Mouse (Mus musculus): ENCODE results near the gene Opn3.

Opn3 gene

GRCm38 (mm10) chr1:175692246-175692996, at the start of gene Opn3, which contains the start of gene Chml:
Opn3 (minus strand) TSS chr1:175692776.
Chml (minus strand) TSS chr1:175692901.
- DNase-seq (ENCODE audit: low read depth, low spot score) = peak; percentile 99

GRCm38 (mm10) chr1:175725771-175726170, 33.2 kb upstream of the Opn3 start:
- DNase-seq (ENCODE audit: low read depth, low spot score) = no peak

DNA sequence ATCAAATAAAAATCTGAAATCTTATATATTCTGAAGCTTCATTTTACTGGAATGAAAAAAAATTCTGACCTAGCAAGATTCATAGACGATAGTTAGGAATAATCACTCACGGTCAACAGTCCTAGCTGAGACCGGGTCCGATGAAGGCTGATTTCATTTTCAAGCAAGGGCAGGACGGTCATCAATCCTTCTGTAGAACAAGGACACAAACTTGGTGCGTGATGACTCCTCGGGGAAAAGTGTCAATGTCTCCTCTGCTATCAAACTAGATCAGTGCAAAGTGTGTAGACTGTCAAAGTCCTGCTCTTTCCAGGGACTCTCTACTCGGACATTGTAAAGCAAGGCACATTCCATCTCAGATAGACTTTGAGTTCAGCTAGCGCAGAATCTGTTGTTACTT, 24.3 kb upstream of the Opn3 start:
- no peak for DNase-seq (ENCODE audit: low read depth, low spot score)

DNA sequence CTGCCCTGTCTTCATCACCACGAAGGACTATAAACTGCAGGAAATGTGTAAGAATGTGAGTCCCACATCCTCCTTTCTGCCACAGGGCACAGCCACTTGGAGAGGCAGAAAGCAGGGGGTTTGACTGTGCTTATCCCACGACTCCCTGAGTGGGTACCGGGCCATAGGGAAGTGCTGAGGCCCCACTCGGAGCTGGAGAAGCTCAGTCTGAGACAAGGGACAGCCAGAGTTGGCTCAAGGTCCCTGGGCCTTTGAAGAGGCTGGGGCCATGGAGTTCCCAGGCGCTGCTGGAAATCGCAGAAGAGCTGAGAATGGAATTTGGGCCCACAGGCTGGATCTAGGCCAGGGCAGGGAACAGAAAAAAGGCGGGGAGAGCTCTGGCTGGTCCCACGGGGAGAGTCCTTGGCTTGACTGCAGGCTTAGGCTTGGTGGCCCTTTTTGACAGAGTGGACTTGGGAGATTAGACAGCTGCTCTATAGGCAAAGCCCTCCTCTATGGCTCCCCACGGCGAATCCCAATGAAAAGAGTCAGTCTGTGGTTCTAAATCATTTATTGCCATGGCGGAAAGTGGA, 19.8 kb upstream of the Opn3 start:
- DNase-seq (ENCODE audit: low read depth, low spot score) = peak; percentile 22

- DNase-seq (ENCODE audit: low read depth, low spot score) = no peak
These were observed 15.4 kb upstream of the Opn3 start for GRCm38 (mm10) chr1:175708013-175708412.

DNA sequence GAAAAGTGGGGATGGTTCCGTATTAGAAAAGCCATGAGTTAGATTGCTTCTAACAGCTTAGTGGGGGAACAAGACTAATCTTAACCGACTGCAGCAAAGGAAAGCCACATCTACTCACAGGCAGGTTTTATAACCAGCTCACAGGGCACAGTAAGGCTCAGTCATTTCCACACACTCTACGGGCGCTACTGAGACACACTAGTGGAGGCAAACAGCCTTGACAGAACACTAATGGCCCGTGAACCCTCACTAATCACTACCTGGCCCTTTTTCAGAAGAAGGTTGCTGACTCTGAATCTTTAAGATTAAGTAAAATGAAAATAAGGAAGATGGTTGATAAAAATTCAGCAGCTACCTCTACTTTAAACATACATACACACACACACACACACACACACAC, 15.0 kb upstream of the Opn3 start:
- DNase-seq (ENCODE audit: low read depth, low spot score) = no peak

GRCm38 (mm10) chr1:175701145-175701544, 8.6 kb upstream of the Opn3 start:
- no peak for DNase-seq (ENCODE audit: low read depth, low spot score)

DNA sequence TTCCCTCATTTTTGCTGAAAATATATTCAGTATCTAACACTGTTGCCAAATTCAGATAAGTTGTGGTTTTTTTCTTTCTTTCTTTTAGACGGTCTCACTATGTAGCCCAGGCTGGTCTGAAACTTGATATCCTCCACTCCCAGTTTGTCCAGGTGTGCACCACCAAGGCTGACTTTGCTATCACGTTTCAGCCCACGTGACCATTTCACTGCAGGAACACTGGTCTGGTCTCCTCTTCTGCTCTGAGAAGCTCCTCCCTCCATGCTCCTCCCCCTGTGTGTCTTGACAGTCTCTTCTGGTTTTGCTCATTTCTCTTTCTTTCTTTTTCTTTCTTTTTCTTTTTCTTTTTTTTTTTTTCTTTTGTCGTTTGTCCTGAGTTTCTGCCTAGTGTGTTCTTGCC, 7.2 kb upstream of the Opn3 start:
- DNase-seq (ENCODE audit: low read depth, low spot score) = peak; percentile 71

DNA sequence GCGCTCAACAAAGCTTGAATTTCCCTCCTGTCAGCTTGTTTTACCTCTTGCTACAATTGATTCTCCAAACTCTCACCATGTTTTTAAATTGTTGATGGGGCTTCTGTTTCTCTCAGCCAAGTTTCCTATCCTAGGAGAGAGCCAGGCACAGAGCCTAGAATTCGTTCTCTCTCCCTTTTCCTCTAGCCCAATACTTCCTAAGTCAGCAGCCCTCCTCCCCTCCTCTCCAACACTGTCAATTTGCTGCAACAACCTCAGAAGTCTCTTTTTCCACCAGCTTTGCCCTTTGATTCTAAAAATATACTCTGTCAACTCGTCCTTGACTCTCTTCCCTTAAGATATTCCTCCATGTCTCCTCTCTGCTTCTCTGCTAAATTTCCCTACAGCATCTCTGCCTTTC, 6.8 kb upstream of the Opn3 start:
- no peak for DNase-seq (ENCODE audit: low read depth, low spot score)

DNA sequence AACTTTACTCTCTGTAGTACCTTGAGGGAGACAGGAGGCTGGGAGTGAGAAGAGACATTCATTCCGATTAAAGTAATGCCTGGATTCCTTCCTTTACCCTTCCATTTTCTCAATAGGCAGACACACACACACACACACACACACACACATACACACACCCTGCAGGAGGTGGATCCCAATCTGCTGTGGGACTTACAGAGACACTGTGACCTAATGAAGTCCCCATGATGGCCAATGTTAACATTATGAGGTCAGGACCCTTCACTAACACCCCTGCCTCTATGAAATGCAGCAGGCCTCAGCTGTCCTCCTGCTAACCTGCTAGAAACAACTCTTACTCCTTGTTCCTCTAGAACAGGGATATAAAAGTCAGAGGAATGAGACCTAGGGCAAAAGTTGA, 5.7 kb upstream of the Opn3 start, which contains the start of gene Wdr64:
Wdr64 (plus strand) TSS at position 301 of the 400 bp plus-strand sequence.
- DNase-seq (ENCODE audit: low read depth, low spot score) = no peak

GRCm38 (mm10) chr1:175693429-175693960, 919 bp upstream of the Opn3 start:
- no peak for DNase-seq (ENCODE audit: low read depth, low spot score)

- DNase-seq (ENCODE audit: low read depth, low spot score) = no peak
These were observed 403 bp upstream of the Opn3 start for GRCm38 (mm10) chr1:175692997-175693361.

GRCm38 (mm10) chr1:175691686-175692245, 810 bp downstream of the Opn3 start:
- DNase-seq (ENCODE audit: low read depth, low spot score) = no peak

DNA sequence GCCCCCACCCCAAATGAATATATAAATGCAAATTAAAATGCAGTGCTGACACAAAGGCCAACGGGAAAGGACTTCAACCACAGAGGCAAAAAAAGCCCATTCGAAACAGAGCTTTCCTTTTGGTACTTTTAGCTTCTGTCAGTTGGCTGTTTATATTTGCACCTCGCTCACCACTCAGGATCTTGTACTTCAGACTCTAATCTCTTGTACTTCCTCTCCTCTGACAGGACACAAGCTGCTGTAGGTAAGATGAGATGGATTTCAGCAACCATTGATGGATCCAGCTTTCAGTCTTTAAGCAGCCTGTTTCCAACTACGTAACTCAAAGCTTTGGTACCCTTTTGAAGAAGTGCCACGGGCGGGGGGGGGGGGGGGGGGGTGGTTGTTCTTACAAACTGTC, 11.6 kb downstream of the Opn3 start:
- DNase-seq (ENCODE audit: low read depth, low spot score) = no peak

DNA sequence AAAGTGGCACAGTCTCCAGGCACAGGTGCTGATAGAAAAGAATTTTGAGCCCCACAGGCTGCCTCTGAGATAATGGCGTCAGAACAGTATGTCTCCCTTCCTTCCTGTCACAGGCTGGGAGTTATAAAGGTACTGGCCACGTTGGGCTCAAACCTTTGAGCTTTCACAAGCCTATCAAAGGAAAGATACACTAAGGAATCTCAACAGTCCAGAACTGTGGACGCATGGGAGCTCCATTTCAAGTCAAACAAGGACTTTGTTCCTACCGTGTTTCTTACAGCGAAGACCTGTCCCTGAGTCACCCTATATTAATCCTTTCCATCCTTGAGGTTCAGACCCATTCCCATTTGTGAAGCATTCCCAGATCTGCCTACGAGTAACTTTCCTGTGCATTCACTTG, 15.1 kb downstream of the Opn3 start:
- no peak for DNase-seq (ENCODE audit: low read depth, low spot score)

- no peak for DNase-seq (ENCODE audit: low read depth, low spot score)
These were observed 17.5 kb downstream of the Opn3 start for GRCm38 (mm10) chr1:175675116-175675515.

GRCm38 (mm10) chr1:175673563-175674325, 18.8 kb downstream of the Opn3 start:
- DNase-seq (ENCODE audit: low read depth, low spot score) = no peak

- no peak for DNase-seq (ENCODE audit: low read depth, low spot score)
These were observed 20.9 kb downstream of the Opn3 start for GRCm38 (mm10) chr1:175671626-175672025.

- peak; percentile 8 for DNase-seq (ENCODE audit: low read depth, low spot score)
These were observed 22.5 kb downstream of the Opn3 start for GRCm38 (mm10) chr1:175670042-175670441.

DNA sequence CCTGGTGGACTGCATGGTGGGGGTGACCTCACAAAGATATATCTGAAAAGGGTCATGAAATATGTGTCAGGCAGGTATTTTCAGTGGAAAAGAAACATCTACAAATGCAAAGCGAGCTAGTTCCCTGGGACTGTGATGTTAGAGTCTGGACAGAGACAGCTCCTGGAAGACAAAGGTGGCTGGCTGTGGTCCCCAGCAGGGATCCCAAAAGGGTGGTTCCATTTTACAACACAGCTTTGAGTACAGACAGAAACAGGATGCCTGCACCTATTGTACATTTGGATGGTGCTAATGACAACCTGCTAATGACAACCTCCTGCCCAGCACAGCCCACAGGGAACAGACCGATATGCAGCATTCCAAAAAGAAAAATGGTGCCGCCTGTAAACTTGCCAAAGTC, 23.1 kb downstream of the Opn3 start:
- peak; percentile 64 for DNase-seq (ENCODE audit: low read depth, low spot score)

- peak; percentile 49 for DNase-seq (ENCODE audit: low read depth, low spot score)
These were observed 23.7 kb downstream of the Opn3 start for GRCm38 (mm10) chr1:175668666-175669405.

All from ZHBTc4 (cell line).